Mouse (Mus musculus) intestine, postnatal 0 days (tissue): ENCODE results near the gene Hmga1b. TPM values are rescaled to one million over a fixed set of nuclear protein-coding genes. Genes with fewer than 3 reads are reported as not detected.
A peak's percentile ranks its signal among the peaks of the same experiment; 100 is the strongest.
"Not testable (repeated sequence)": the region's sequence is repeated elsewhere in the genome, so short reads cannot be mapped to it uniquely, and the experiment has no call there.

Experiments used
- ATAC-seq: fragments of 200-750 bp; cut with Nextera tagmentation; 2 replicates; pipeline ENCODE4 v1.8.0; 2017; ENCODE audit warnings: mild to moderate bottlenecking, moderate TSS enrichment, moderate library complexity
- H3K27ac ChIP-seq: fragments of 300-500 bp; sonication (generic); 2 replicates; pipeline ENCODE4 v1.5.1; 2014; ENCODE audit warnings: mild to moderate bottlenecking, low read depth, low read length, moderate library complexity
- H3K27me3 ChIP-seq: fragments of 300-500 bp; sonication (generic); replicated peaks from 2 replicates; pipeline ENCODE4 v1.6.1; 2014; ENCODE audit warnings: low read length, mixed read lengths; ENCODE audit not compliant: control insufficient read depth, insufficient read depth
- H3K36me3 ChIP-seq: fragments of 300-500 bp; sonication (generic); 2 replicates; pipeline ENCODE4 v1.6.1; 2014; ENCODE audit warnings: mild to moderate bottlenecking, moderate library complexity; ENCODE audit not compliant: control insufficient read depth, insufficient read depth
- H3K4me1 ChIP-seq: fragments of 300-500 bp; sonication (generic); replicated peaks from 2 replicates; pipeline ENCODE4 v1.6.1; 2014; ENCODE audit warnings: antibody characterized with exemption, low read length, mixed read lengths; ENCODE audit not compliant: control insufficient read depth, insufficient read depth
- H3K4me2 ChIP-seq: fragments of 300-500 bp; sonication (generic); replicated peaks from 2 replicates; pipeline ENCODE4 v1.6.1; 2014; ENCODE audit warnings: low read depth, mild to moderate bottlenecking, moderate library complexity
- H3K4me3 ChIP-seq: fragments of 300-500 bp; sonication (generic); 2 replicates; pipeline ENCODE4 v1.5.1; 2014; ENCODE audit warnings: low read depth, low read length
- H3K9ac ChIP-seq: fragments of 300-500 bp; sonication (generic); 2 replicates; pipeline ENCODE4 v1.6.1; 2014; ENCODE audit warnings: mild to moderate bottlenecking, low read depth, low read length
- H3K9me3 ChIP-seq: fragments of 300-500 bp; sonication (generic); 2 replicates; pipeline ENCODE4 v1.6.1; 2016; ENCODE audit warnings: mixed run types; ENCODE audit not compliant: control insufficient read depth
- CTCF ChIP-seq: sonication (generic); IDR thresholded peaks from 2 replicates; pipeline ENCODE4 v1.5.1; 2016; ENCODE audit warnings: low read depth, mild to moderate bottlenecking, control low read depth, antibody characterized with exemption, moderate library complexity
- WGBS: fragments of 180-500 bp; shearing (Covaris S2); extraction: QIAGEN DNeasy Blood & Tissue Kit; methylation state at CpG from one replicate; pipeline ENCODE4 v1.1.7; 2014; 5-methylcytosine and 5-hydroxymethylcytosine counted together
- polyA plus RNA-seq: library from polyadenylated mRNA; unstranded; fragments of >200 nt; fragmentation: Nextera tagmentation; extraction: Ambion mirVana; gene quantifications from 2 replicates; pipeline ENCODE4 v1.2.1, GENCODE M21; 2015

Hmga1b gene
- polyA plus RNA-seq, 1 experiment from 2014 or later: 12.2 TPM

- H3K9ac ChIP-seq: no peak overlapping the region
- TF ChIP-seq CTCF: no peak
Observed at GRCm38 (mm10) chr11:120744121-120744701, 18.4 kb upstream of the Hmga1b start.

GRCm38 (mm10) chr11:120747974-120748373 is 14.6 kb upstream of the Hmga1b start:
- 40% methylated on average over 4 of the region's 4 CpGs for WGBS
- H3K9me3 ChIP-seq: no peaks in the 10 kb centered on the region
- TF ChIP-seq CTCF: no peak
- no peak overlapping the region for H3K27ac ChIP-seq
- 0 out of 2 replicates have a peak, but pooled peaks have one; percentile 11 for ATAC-seq
- H3K27me3 ChIP-seq: no peaks in the 10 kb centered on the region
- no peak overlapping the region for H3K9ac ChIP-seq
- H3K4me3 ChIP-seq: no peak overlapping the region
- H3K4me1 ChIP-seq: no peaks in the 10 kb centered on the region
- H3K4me2 ChIP-seq: no peak overlapping the region
- H3K36me3 ChIP-seq: no peaks in the 10 kb centered on the region

More at GRCm38 (mm10) chr11:120744121-120744701, 18.4 kb upstream of the Hmga1b start:
- peak; percentile 68 for ATAC-seq
- H3K4me2 ChIP-seq: no peak overlapping the region
- H3K4me3 ChIP-seq: no peak overlapping the region
- WGBS: 50% methylated on average over 7 of the region's 7 CpGs
- no peaks in the 10 kb centered on the region for H3K27me3 ChIP-seq
- H3K27ac ChIP-seq: no peak overlapping the region
- no peaks in the 10 kb centered on the region for H3K9me3 ChIP-seq
- H3K36me3 ChIP-seq: no peaks in the 10 kb centered on the region
- no peaks in the 10 kb centered on the region for H3K4me1 ChIP-seq

- H3K9me3 ChIP-seq: no peaks in the 10 kb centered on the region
- H3K4me2 ChIP-seq: no peak overlapping the region
- TF ChIP-seq CTCF: peak; percentile 61
- H3K36me3 ChIP-seq: no peaks in the 10 kb centered on the region
- no peak overlapping the region for H3K4me3 ChIP-seq
- no peak overlapping the region for H3K27ac ChIP-seq
- 62% methylated on average over 8 of the region's 8 CpGs for WGBS
- no peaks in the 10 kb centered on the region for H3K4me1 ChIP-seq
- no peak for ATAC-seq
- H3K27me3 ChIP-seq: no peaks in the 10 kb centered on the region
- H3K9ac ChIP-seq: no peak overlapping the region
Observed at GRCm38 (mm10) chr11:120749430-120749829, 13.2 kb upstream of the Hmga1b start.

GRCm38 (mm10) chr11:120751606-120752005 is 11.0 kb upstream of the Hmga1b start:
- no peak for TF ChIP-seq CTCF
- Histone ChIP-seq H3K36me3 (no peaks in the 10 kb centered on the region), H3K27ac (no peak overlapping the region), H3K9ac (no peak overlapping the region), H3K9me3 (no peaks in the 10 kb centered on the region), H3K4me3 (no peak overlapping the region), H3K27me3 (no peaks in the 10 kb centered on the region), H3K4me1 (no peaks in the 10 kb centered on the region), H3K4me2 (no peak overlapping the region)
- 72% methylated on average over 4 of the region's 4 CpGs for WGBS
- ATAC-seq: no peak

GRCm38 (mm10) chr11:120760236-120760635 is 2.4 kb upstream of the Hmga1b start:
- no peak for TF ChIP-seq CTCF
- H3K9ac ChIP-seq: no peak overlapping the region
- H3K4me1 ChIP-seq: no peaks in the 10 kb centered on the region
- H3K4me2 ChIP-seq: no peak overlapping the region
- no peak for ATAC-seq
- peaks cover 3% of the 10 kb centered on the region; the same call in 1 of the 2 replicates for H3K9me3 ChIP-seq
- WGBS: 82% methylated on average over 9 of the region's 9 CpGs
- H3K4me3 ChIP-seq: no peak overlapping the region
- no peaks in the 10 kb centered on the region for H3K36me3 ChIP-seq
- H3K27ac ChIP-seq: no peak overlapping the region
- H3K27me3 ChIP-seq: no peaks in the 10 kb centered on the region

GRCm38 (mm10) chr11:120761811-120762671 is 553 bp upstream of the Hmga1b start:
- ATAC-seq: peak; percentile 90
- no peaks in the 10 kb centered on the region for H3K36me3 ChIP-seq
- WGBS: 50% methylated on average over 14 of the region's 14 CpGs
- H3K27me3 ChIP-seq: no peaks in the 10 kb centered on the region
- peak overlapping the region; percentile 49 for H3K4me2 ChIP-seq
- peak; percentile 46 for TF ChIP-seq CTCF
- H3K9me3 ChIP-seq: peaks cover 3% of the 10 kb centered on the region; the same call in 1 of the 2 replicates
- H3K4me1 ChIP-seq: no peaks in the 10 kb centered on the region
- H3K9ac ChIP-seq: peak overlapping the region; percentile 22; the same call in 1 of the 2 replicates
- H3K27ac ChIP-seq: peak overlapping the region; percentile 92
- H3K4me3 ChIP-seq: no peak overlapping the region

- ATAC-seq: peak; percentile 37
- H3K4me1 ChIP-seq, H3K27me3 ChIP-seq, H3K36me3 ChIP-seq, H3K4me3 ChIP-seq, H3K9me3 ChIP-seq, H3K9ac ChIP-seq: not testable (repeated sequence)
- 17% methylated on average over 3 of the region's 23 CpGs for WGBS
- Histone ChIP-seq H3K4me2 (peak overlapping the region; percentile 49), H3K27ac (peak overlapping the region; percentile 92)
Observed at GRCm38 (mm10) chr11:120763121-120763999, 766 bp downstream of the Hmga1b start.

GRCm38 (mm10) chr11:120767023-120767422 is 4.4 kb downstream of the Hmga1b start:
- not testable (repeated sequence) for H3K4me3 ChIP-seq, H3K9ac ChIP-seq, ATAC-seq, H3K27me3 ChIP-seq, H3K9me3 ChIP-seq, H3K36me3 ChIP-seq, H3K4me1 ChIP-seq, H3K27ac ChIP-seq, H3K4me2 ChIP-seq
- WGBS: 72% methylated on average over 3 of the region's 7 CpGs
